Mouse (Mus musculus): ENCODE data around the gene Foxl1. TPM values are rescaled to one million over a fixed set of nuclear protein-coding genes. Genes with fewer than 3 reads are reported as not detected.

Gene Foxl1
- total and polyA plus RNA-seq, 3 experiments, result 0.07 to 0.12 TPM; not detected in 1

DNA sequence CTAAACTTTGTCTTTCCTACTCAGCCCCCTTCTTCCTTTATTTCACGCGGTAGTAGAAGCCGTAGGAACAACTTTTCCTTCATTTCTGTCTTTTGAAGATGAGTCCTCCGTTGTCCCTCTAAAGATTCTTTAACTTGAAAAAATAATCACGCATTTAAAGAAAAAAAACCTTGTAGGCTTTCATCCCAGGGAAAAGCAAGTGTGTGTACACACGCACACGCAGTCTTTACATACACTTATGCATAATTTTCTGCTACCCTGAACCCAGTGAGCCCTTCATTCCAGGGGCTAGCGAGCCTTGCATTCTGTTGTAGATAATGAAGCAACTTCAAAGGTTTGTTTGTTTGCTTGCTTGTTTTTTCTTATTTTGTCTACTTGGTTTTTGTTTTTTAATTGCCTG lies 39.5 kb upstream of the Foxl1 start:
- Histone ChIP-seq H3K4me1 (ENCODE audit: control insufficient read depth in 1 of 2, insufficient read depth in 2 of 2, low read length in 2 of 2) (no peaks in the 10 kb centered on the region), H3K27me3 (ENCODE audit: control insufficient read depth in 1 of 2, insufficient read depth in 2 of 2, low read length in 2 of 2) (no peaks in the 10 kb centered on the region), H3K9ac (ENCODE audit: control insufficient read depth, low read depth, low read length, poor library complexity, severe bottlenecking) (no peak overlapping the region), H3K27ac (ENCODE audit: control insufficient read depth, low read depth, low read length) (no peak overlapping the region), H3K79me2 (ENCODE audit: control insufficient read depth, insufficient read depth, low read length, poor library complexity) (no peaks in the 10 kb centered on the region), H3K4me3 (ENCODE audit: control insufficient read depth in 1 of 2, insufficient read depth in 1 of 2, low read depth in 2 of 2, low read length in 2 of 2) (no peak overlapping the region), H3K36me3 (ENCODE audit: control insufficient read depth in 1 of 2, insufficient read depth in 2 of 2, low read length in 2 of 2) (no peaks in the 10 kb centered on the region), H3K9me3 (replicated peaks; ENCODE audit: insufficient read depth, low read length) (no peaks in the 10 kb centered on the region)
- no peak for DNase-seq (ENCODE audit: low read depth, low spot score)
- TF ChIP-seq ZKSCAN1 (IDR thresholded peaks at IDR 0.05; ENCODE audit: low read depth, low read length) (no peak), TBP (IDR thresholded peaks at IDR 0.05; ENCODE audit: low read depth, low read length) (no peak), TAL1 (IDR thresholded peaks at IDR 0.05; ENCODE audit: low read length) (no peak), BHLHE40 (IDR thresholded peaks at IDR 0.05; ENCODE audit: borderline replicate concordance, low read depth, low read length) (no peak), POLR2AphosphoS5 (IDR thresholded peaks at IDR 0.05; ENCODE audit: borderline replicate concordance, low read depth, low read length) (no peak), MYC (IDR thresholded peaks at IDR 0.05; ENCODE audit: low read depth, low read length) (no peak), NRF1 (IDR thresholded peaks at IDR 0.05; ENCODE audit: insufficient read depth, low read depth, low read length, poor library complexity, severe bottlenecking) (no peak), KAT2A (conservative IDR thresholded peaks at IDR 0.05; ENCODE audit: low read depth, low read length) (no peak), ZMIZ1 (IDR thresholded peaks at IDR 0.05; ENCODE audit: low read depth, low read length) (no peak), E2F4 (IDR thresholded peaks at IDR 0.05; ENCODE audit: borderline replicate concordance, low read depth, low read length) (no peak), CHD1 (IDR thresholded peaks at IDR 0.05; ENCODE audit: low read depth, low read length) (no peak), RCOR1 (IDR thresholded peaks at IDR 0.05; ENCODE audit: low read depth, low read length) (no peak), ZNF384 (IDR thresholded peaks at IDR 0.05; ENCODE audit: low read depth, low read length) (no peak), MAZ (IDR thresholded peaks at IDR 0.05; ENCODE audit: low read depth, low read length) (no peak), SMC3 (IDR thresholded peaks at IDR 0.05; ENCODE audit: low read depth, low read length) (no peak), GABPA (IDR thresholded peaks at IDR 0.05; ENCODE audit: low read depth, low read length) (no peak)

- Histone ChIP-seq H3K4me3 (ENCODE audit: control insufficient read depth in 1 of 2, insufficient read depth in 1 of 2, low read depth in 2 of 2, low read length in 2 of 2) (no peak overlapping the region), H3K4me1 (ENCODE audit: control insufficient read depth in 1 of 2, insufficient read depth in 2 of 2, low read length in 2 of 2) (no peaks in the 10 kb centered on the region), H3K79me2 (ENCODE audit: control insufficient read depth, insufficient read depth, low read length, poor library complexity) (no peaks in the 10 kb centered on the region), H3K9ac (ENCODE audit: control insufficient read depth, low read depth, low read length, poor library complexity, severe bottlenecking) (no peak overlapping the region), H3K9me3 (replicated peaks; ENCODE audit: insufficient read depth, low read length) (no peaks in the 10 kb centered on the region), H3K27me3 (ENCODE audit: control insufficient read depth in 1 of 2, insufficient read depth in 2 of 2, low read length in 2 of 2) (no peaks in the 10 kb centered on the region), H3K36me3 (ENCODE audit: control insufficient read depth in 1 of 2, insufficient read depth in 2 of 2, low read length in 2 of 2) (no peaks in the 10 kb centered on the region), H3K27ac (ENCODE audit: control insufficient read depth, low read depth, low read length) (no peak overlapping the region)
- DNase-seq (ENCODE audit: low read depth, low spot score), result no peak
- no peak for TF ChIP-seq MYB (IDR thresholded peaks at IDR 0.05; ENCODE audit: low read depth, low read length)
- no peak for TF ChIP-seq CHD2 (IDR thresholded peaks at IDR 0.05; ENCODE audit: low read length)
- TF ChIP-seq SMC3 (IDR thresholded peaks at IDR 0.05; ENCODE audit: low read depth, low read length), result no peak
- TF ChIP-seq ZNF384 (IDR thresholded peaks at IDR 0.05; ENCODE audit: low read depth, low read length), result no peak
- no peak for TF ChIP-seq EP300 (IDR thresholded peaks at IDR 0.05; ENCODE audit: low read depth in 1 of 2, low read length in 2 of 2)
- no peak for TF ChIP-seq POLR2AphosphoS2 (IDR thresholded peaks at IDR 0.05; ENCODE audit: low read length)
Observed at GRCm38 (mm10) chr8:121088871-121089630, 38.7 kb upstream of the Foxl1 start.

Data from MEL (cell line).